Mouse (Mus musculus): Measurements from ENCODE around the gene Son.

DNA sequence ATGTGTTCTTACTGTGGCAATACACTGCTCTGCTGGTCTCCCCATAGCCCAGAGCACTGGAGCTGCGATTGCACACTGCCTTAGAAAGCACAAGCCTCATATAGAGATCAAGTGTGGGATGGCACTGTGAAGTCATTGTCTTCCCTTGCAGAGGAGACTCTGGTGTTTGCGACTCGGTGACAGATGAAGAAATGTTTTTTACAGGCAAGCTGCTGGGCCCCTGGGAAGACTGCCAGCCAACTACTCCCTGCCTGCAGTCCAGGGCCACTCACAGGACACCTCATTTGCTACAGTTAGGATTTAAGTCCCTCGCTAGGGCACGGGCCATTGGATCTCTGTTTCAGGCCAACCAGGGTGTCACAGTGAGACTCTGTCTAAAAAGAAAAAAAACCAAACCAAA is 14.9 kb upstream of the Son start:
- TF ChIP-seq POLR2A (IDR thresholded peaks at IDR 0.05; ENCODE audit: insufficient read depth, low read depth, low read length), result no peak
- TF ChIP-seq CTCF (IDR thresholded peaks at IDR 0.05; ENCODE audit: insufficient read depth, low read depth, low read length), result no peak

Measured in olfactory bulb, adult 2 months (tissue).